Mouse (Mus musculus): ENCODE results near the gene Nkx2-5. TPM values are rescaled to one million over a fixed set of nuclear protein-coding genes. Genes with fewer than 3 reads are reported as not detected.

Nkx2-5 gene
- 0.04 TPM in 1 of 2 replicates, not detected in the other for polyA plus RNA-seq (2012; rRNA removed)

GRCm38 (mm10) chr17:26844909-26845148, at the start of gene Nkx2-5:
TSS of gene Nkx2-5 (minus strand) at chr17:26845009.
- DNase-seq (ENCODE audit: low read depth) = no peak
- TF ChIP-seq POLR2A (IDR thresholded peaks at IDR 0.05; ENCODE audit: borderline replicate concordance, extremely low read depth, insufficient read depth, insufficient read length, poor library complexity, severe bottlenecking) (no peak), CTCF (IDR thresholded peaks at IDR 0.05; ENCODE audit: borderline replicate concordance, extremely low read depth, insufficient read depth, insufficient read length) (no peak)

- DNase-seq (ENCODE audit: low read depth) = peak; percentile 44
- no peak for TF ChIP-seq POLR2A (IDR thresholded peaks at IDR 0.05; ENCODE audit: borderline replicate concordance, extremely low read depth, insufficient read depth, insufficient read length, poor library complexity, severe bottlenecking)
- no peak for TF ChIP-seq CTCF (IDR thresholded peaks at IDR 0.05; ENCODE audit: borderline replicate concordance, extremely low read depth, insufficient read depth, insufficient read length)
Observed at GRCm38 (mm10) chr17:26894342-26894741, 49.5 kb upstream of the Nkx2-5 start.

DNA sequence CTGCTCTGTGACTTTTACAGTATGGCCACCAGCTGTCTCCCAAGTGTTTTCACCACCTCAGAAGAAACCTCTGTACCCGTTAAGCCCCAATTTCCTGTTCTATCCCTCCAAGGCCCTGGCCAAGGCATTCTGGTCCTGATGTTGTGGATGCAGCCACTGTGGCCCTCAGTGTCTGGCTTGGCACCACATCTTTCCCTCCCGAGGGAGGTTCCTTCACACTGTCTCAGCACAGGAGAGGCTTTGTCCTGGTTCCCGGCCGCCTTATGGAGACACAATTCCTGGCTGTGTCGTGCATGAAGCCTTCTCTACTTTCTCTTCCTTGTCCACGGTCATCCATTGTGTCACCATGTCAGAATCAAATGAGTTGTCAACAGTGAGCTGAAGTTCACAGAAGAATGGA, 48.7 kb upstream of the Nkx2-5 start:
- TF ChIP-seq CTCF (IDR thresholded peaks at IDR 0.05; ENCODE audit: borderline replicate concordance, extremely low read depth, insufficient read depth, insufficient read length) (no peak), POLR2A (IDR thresholded peaks at IDR 0.05; ENCODE audit: borderline replicate concordance, extremely low read depth, insufficient read depth, insufficient read length, poor library complexity, severe bottlenecking) (no peak)

DNA sequence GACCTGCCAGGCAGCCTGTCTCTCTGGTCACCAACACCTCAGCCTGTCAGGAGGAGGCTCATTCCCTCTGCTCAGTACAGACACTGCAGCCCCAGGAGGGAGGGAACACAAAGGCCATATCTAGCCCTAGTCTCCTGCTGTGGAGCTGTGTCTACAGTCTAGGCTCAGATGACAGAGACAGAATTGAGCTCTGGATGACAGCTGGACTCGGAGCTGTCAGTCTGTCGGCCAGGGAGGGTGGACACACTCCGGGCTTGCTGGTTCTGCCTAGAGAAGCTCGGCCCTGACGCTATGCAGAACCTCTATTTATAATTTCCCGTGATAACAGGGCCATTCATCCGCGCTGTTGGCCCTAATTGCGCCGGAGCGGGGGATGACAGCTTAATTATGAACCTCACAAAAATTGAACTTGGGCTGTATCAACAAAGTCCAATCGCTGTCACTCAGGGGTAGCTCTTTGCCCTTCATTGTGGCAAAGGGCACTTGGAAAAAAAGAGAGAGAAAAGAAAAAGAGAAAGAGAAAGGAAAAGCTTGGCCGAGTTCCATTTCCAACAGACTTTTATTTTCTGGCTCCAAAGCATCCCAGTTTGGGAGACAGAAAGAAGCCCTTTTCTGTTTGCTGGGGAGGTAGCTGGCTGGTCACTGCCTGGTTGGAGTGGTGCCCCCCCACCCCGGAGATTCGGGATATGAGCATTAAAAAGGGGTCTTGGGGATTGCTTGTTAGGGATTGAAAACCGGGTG, 48.0 kb upstream of the Nkx2-5 start:
- DNase-seq (ENCODE audit: low read depth) = peak; percentile 74

More for the DNA sequence above, 48.7 kb upstream of the Nkx2-5 start:
- DNase-seq (ENCODE audit: low read depth) = peak; percentile 27

GRCm38 (mm10) chr17:26887926-26888325, 43.1 kb upstream of the Nkx2-5 start:
- peak; percentile 29 for DNase-seq (ENCODE audit: low read depth)
- no peak for TF ChIP-seq POLR2A (IDR thresholded peaks at IDR 0.05; ENCODE audit: borderline replicate concordance, extremely low read depth, insufficient read depth, insufficient read length, poor library complexity, severe bottlenecking)
- TF ChIP-seq CTCF (IDR thresholded peaks at IDR 0.05; ENCODE audit: borderline replicate concordance, extremely low read depth, insufficient read depth, insufficient read length) = no peak

More for the DNA sequence above, 48.0 kb upstream of the Nkx2-5 start:
- TF ChIP-seq CTCF (IDR thresholded peaks at IDR 0.05; ENCODE audit: borderline replicate concordance, extremely low read depth, insufficient read depth, insufficient read length) (no peak), POLR2A (IDR thresholded peaks at IDR 0.05; ENCODE audit: borderline replicate concordance, extremely low read depth, insufficient read depth, insufficient read length, poor library complexity, severe bottlenecking) (no peak)

DNA sequence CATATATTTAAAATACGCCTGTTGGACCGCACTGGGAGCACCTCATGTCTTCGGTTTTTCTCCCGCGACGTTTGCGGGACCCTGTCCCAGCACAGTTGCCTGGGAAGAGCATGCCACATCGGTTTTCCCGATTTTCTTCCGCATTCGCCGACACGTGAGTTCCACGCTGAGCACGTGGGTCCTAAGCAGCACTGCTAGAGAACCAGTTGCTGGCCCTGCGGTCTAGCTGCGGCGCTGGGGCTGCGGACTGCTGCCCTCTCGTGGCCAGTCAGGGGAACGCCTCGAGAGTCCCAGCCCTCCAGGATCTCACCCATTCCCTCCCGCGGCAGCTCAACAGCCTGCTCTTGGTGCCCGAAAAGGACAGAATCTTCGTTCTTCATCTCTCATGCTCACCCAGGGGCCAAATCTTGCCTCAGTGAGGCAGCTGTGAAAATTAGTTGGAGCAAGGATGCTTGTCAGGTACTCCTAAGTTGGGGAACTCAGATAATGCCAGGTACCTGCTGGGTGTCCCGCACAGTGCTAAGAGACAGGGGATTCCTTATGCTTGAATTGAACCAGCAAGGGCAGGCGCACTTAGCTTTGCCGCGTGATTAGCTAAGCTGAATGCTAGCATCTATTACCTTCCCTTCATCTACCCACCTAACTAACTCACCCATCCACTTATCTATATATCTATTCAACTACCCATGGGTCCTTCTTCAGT, 41.4 kb upstream of the Nkx2-5 start:
- TF ChIP-seq POLR2A (IDR thresholded peaks at IDR 0.05; ENCODE audit: borderline replicate concordance, extremely low read depth, insufficient read depth, insufficient read length, poor library complexity, severe bottlenecking) (no peak), CTCF (IDR thresholded peaks at IDR 0.05; ENCODE audit: borderline replicate concordance, extremely low read depth, insufficient read depth, insufficient read length) (peak; percentile 100)
- DNase-seq (ENCODE audit: low read depth) = peak; percentile 93

- TF ChIP-seq CTCF (IDR thresholded peaks at IDR 0.05; ENCODE audit: borderline replicate concordance, extremely low read depth, insufficient read depth, insufficient read length) (peak; percentile 29; the same call in 1 of the 2 replicates), POLR2A (IDR thresholded peaks at IDR 0.05; ENCODE audit: borderline replicate concordance, extremely low read depth, insufficient read depth, insufficient read length, poor library complexity, severe bottlenecking) (no peak)
- peak; percentile 79 for DNase-seq (ENCODE audit: low read depth)
Observed at GRCm38 (mm10) chr17:26884995-26885926, 40.5 kb upstream of the Nkx2-5 start.

GRCm38 (mm10) chr17:26883585-26883984, 38.8 kb upstream of the Nkx2-5 start:
- TF ChIP-seq CTCF (IDR thresholded peaks at IDR 0.05; ENCODE audit: borderline replicate concordance, extremely low read depth, insufficient read depth, insufficient read length) = no peak
- no peak for TF ChIP-seq POLR2A (IDR thresholded peaks at IDR 0.05; ENCODE audit: borderline replicate concordance, extremely low read depth, insufficient read depth, insufficient read length, poor library complexity, severe bottlenecking)

DNA sequence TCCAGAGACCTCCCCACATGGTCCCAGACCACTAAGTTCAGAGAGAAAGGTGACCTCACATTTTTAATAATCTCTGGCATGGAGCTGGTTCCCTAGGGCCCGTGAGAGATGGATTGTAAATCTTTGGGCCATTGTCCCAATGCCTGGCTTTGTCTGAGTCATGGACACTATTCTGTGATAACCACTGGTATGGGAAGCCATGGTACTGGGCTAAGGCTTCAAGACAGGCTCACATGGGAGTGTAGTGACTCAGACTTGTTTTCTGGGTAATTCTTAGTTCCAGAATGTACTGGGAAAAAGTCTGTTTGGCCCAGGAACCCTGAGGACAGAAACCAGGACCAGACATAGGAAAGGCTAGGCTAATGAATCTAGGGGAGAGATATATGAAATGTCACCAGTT, 37.9 kb upstream of the Nkx2-5 start:
- no peak for DNase-seq (ENCODE audit: low read depth)
- TF ChIP-seq CTCF (IDR thresholded peaks at IDR 0.05; ENCODE audit: borderline replicate concordance, extremely low read depth, insufficient read depth, insufficient read length) (no peak), POLR2A (IDR thresholded peaks at IDR 0.05; ENCODE audit: borderline replicate concordance, extremely low read depth, insufficient read depth, insufficient read length, poor library complexity, severe bottlenecking) (no peak)

More at GRCm38 (mm10) chr17:26883585-26883984, 38.8 kb upstream of the Nkx2-5 start:
- no peak for DNase-seq (ENCODE audit: low read depth)

DNA sequence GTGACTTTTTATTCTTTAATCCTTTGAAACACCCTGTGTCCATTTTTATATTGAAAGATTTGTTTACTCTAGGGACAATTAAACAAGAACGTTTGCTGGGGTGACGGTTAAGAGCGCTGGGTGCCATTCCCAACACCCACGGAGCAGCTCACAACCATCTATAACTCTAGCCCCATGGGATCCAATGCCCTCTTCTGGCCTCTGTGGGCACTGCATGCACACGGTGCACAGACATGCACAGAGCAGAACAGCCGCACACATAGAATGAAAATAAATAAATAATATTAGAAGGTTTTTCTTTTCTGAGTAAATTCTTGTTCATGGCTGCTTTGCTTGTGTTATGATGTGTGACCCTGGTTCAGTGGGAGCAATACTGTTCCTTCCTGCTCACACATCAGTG, 34.4 kb upstream of the Nkx2-5 start:
- no peak for DNase-seq (ENCODE audit: low read depth)
- no peak; the same call in 1 of the 2 replicates for TF ChIP-seq CTCF (IDR thresholded peaks at IDR 0.05; ENCODE audit: borderline replicate concordance, extremely low read depth, insufficient read depth, insufficient read length)
- no peak for TF ChIP-seq POLR2A (IDR thresholded peaks at IDR 0.05; ENCODE audit: borderline replicate concordance, extremely low read depth, insufficient read depth, insufficient read length, poor library complexity, severe bottlenecking)

- no peak for TF ChIP-seq POLR2A (IDR thresholded peaks at IDR 0.05; ENCODE audit: borderline replicate concordance, extremely low read depth, insufficient read depth, insufficient read length, poor library complexity, severe bottlenecking)
- no peak for TF ChIP-seq CTCF (IDR thresholded peaks at IDR 0.05; ENCODE audit: borderline replicate concordance, extremely low read depth, insufficient read depth, insufficient read length)
- DNase-seq (ENCODE audit: low read depth) = no peak
Observed at GRCm38 (mm10) chr17:26877927-26878326, 33.1 kb upstream of the Nkx2-5 start.
